Mouse (Mus musculus): Measurements from ENCODE around the gene Gbp7. TPM values are rescaled to one million over a fixed set of nuclear protein-coding genes. Genes with fewer than 3 reads are reported as not detected.

Gbp7 gene
- polyA plus RNA-seq, 2 experiments = 0.80 to 2.7 TPM

- no peak for TF ChIP-seq EP300 (IDR thresholded peaks at IDR 0.05; ENCODE audit: low read depth)
- no peak for TF ChIP-seq CTCF (IDR thresholded peaks at IDR 0.05; ENCODE audit: low read depth)
- Histone ChIP-seq H3K9me3 (ENCODE audit: control insufficient read depth, low read length) (no peaks in the 10 kb centered on the region), H3K27me3 (ENCODE audit: control insufficient read depth, insufficient read depth, low read length) (no peaks in the 10 kb centered on the region), H3K4me2 (ENCODE audit: low read depth) (no peak overlapping the region), H3K9ac (replicated peaks) (no peak overlapping the region), H3K4me3 (ENCODE audit: insufficient read depth in 1 of 2, low read depth in 2 of 2, low read length in 2 of 2) (no peak overlapping the region), H3K27ac (no peak overlapping the region), H3K4me1 (replicated peaks; ENCODE audit: control insufficient read depth in 2 of 2, insufficient read depth in 2 of 2, low read length in 1 of 2) (no peaks in the 10 kb centered on the region), H3K36me3 (replicated peaks; ENCODE audit: control insufficient read depth, insufficient read depth, low read depth) (no peaks in the 10 kb centered on the region)
- ATAC-seq (ENCODE audit: insufficient read depth) (no peak), DNase-seq (ENCODE audit: low read depth in 3 of 3, low spot score in 3 of 3) (no peak)
- WGBS (ENCODE audit: insufficient replicate concordance) = 66% methylated on average over 4 of the region's 4 CpGs
Observed at GRCm38 (mm10) chr3:142590431-142591067, 60.4 kb downstream of the Gbp7 start.

GRCm38 (mm10) chr3:142594547-142594946 is 64.4 kb downstream of the Gbp7 start, which contains the start of gene Gbp2b:
Gene Gbp2b, plus strand, starts transcription at chr3:142594847.
- no peak for DNase-seq (ENCODE audit: low read depth in 3 of 3, low spot score in 3 of 3)

GRCm38 (mm10) chr3:142597923-142598322 is 67.8 kb downstream of the Gbp7 start:
- no peaks in the 10 kb centered on the region for H3K27me3 ChIP-seq (ENCODE audit: control insufficient read depth, insufficient read depth, low read length)
- no peaks in the 10 kb centered on the region for H3K36me3 ChIP-seq (replicated peaks; ENCODE audit: control insufficient read depth, insufficient read depth, low read depth)
- ATAC-seq (ENCODE audit: insufficient read depth) (no peak), DNase-seq (ENCODE audit: low read depth in 3 of 3, low spot score in 3 of 3) (no peak)
- no peaks in the 10 kb centered on the region for H3K9me3 ChIP-seq (ENCODE audit: control insufficient read depth, low read length)
- H3K27ac ChIP-seq = no peak overlapping the region
- H3K4me2 ChIP-seq (ENCODE audit: low read depth) = no peak overlapping the region
- 38% methylated on average over 3 of the region's 3 CpGs for WGBS (ENCODE audit: insufficient replicate concordance)
- TF ChIP-seq CTCF (IDR thresholded peaks at IDR 0.05; ENCODE audit: low read depth) (no peak), EP300 (IDR thresholded peaks at IDR 0.05; ENCODE audit: low read depth) (no peak)
- H3K4me1 ChIP-seq (replicated peaks; ENCODE audit: control insufficient read depth in 2 of 2, insufficient read depth in 2 of 2, low read length in 1 of 2) = no peaks in the 10 kb centered on the region
- no peak overlapping the region for H3K9ac ChIP-seq (replicated peaks)
- no peak overlapping the region for H3K4me3 ChIP-seq (ENCODE audit: insufficient read depth in 1 of 2, low read depth in 2 of 2, low read length in 2 of 2)

More at GRCm38 (mm10) chr3:142594547-142594946, 64.4 kb downstream of the Gbp7 start, which contains the start of gene Gbp2b:
- TF ChIP-seq EP300 (IDR thresholded peaks at IDR 0.05; ENCODE audit: low read depth) = no peak
- TF ChIP-seq CTCF (IDR thresholded peaks at IDR 0.05; ENCODE audit: low read depth) = no peak
- no peak for ATAC-seq (ENCODE audit: insufficient read depth)
- Histone ChIP-seq H3K9me3 (ENCODE audit: control insufficient read depth, low read length) (no peaks in the 10 kb centered on the region), H3K4me3 (ENCODE audit: insufficient read depth in 1 of 2, low read depth in 2 of 2, low read length in 2 of 2) (no peak within 1 kb of the TSS), H3K36me3 (replicated peaks; ENCODE audit: control insufficient read depth, insufficient read depth, low read depth) (no peaks in the 10 kb centered on the region), H3K9ac (replicated peaks) (no peak within 1 kb of the TSS), H3K27ac (no peak within 1 kb of the TSS), H3K27me3 (ENCODE audit: control insufficient read depth, insufficient read depth, low read length) (no peaks in the 10 kb centered on the region), H3K4me1 (replicated peaks; ENCODE audit: control insufficient read depth in 2 of 2, insufficient read depth in 2 of 2, low read length in 1 of 2) (no peaks in the 10 kb centered on the region), H3K4me2 (ENCODE audit: low read depth) (no peak within 1 kb of the TSS)
- WGBS (ENCODE audit: insufficient replicate concordance) = 44% methylated on average over 1 of the region's 1 CpGs

Other genes starting within 250 kb of the Gbp7 start
- gene Pdlim5, start 134.6 kb upstream of the Gbp7 start, polyA plus RNA-seq (2012; rRNA removed) = 5.6 and 7.9 TPM in 2 replicates
- 8.4 and 9.6 TPM in 2 replicates for gene Pdlim5, start 134.6 kb upstream of the Gbp7 start, polyA plus RNA-seq (2014; fragmentation: Nextera tagmentation; extraction: Ambion mirVana)
- 0.10 and 0.26 TPM in 2 replicates for gene Gbp5, start 36.4 kb upstream of the Gbp7 start, polyA plus RNA-seq (2012; rRNA removed)
- 0.04 TPM in 1 of 2 replicates, not detected in the other for gene Gbp5, start 36.4 kb upstream of the Gbp7 start, polyA plus RNA-seq (2014; fragmentation: Nextera tagmentation; extraction: Ambion mirVana)
- 0.42 and 1.4 TPM in 2 replicates for gene Gbp3, start 29.7 kb downstream of the Gbp7 start, polyA plus RNA-seq (2012; rRNA removed)
- gene Gbp3, start 29.7 kb downstream of the Gbp7 start, polyA plus RNA-seq (2014; fragmentation: Nextera tagmentation; extraction: Ambion mirVana) = 1.2 and 1.3 TPM in 2 replicates
- 0.01 and 0.03 TPM in 2 replicates for gene Gbp2b, start 64.5 kb downstream of the Gbp7 start, polyA plus RNA-seq (2012; rRNA removed)
- not detected in 2 replicates for gene Gbp2b, start 64.5 kb downstream of the Gbp7 start, polyA plus RNA-seq (2014; fragmentation: Nextera tagmentation; extraction: Ambion mirVana)
- 0.81 and 1.3 TPM in 2 replicates for gene Gbp2, start 90.3 kb downstream of the Gbp7 start, polyA plus RNA-seq (2012; rRNA removed)
- gene Gbp2, start 90.3 kb downstream of the Gbp7 start, polyA plus RNA-seq (2014; fragmentation: Nextera tagmentation; extraction: Ambion mirVana) = 1.8 and 2.2 TPM in 2 replicates
- gene Kyat3, start 170.7 kb downstream of the Gbp7 start, polyA plus RNA-seq (2012; rRNA removed) = 3.7 and 5.1 TPM in 2 replicates
- gene Kyat3, start 170.7 kb downstream of the Gbp7 start, polyA plus RNA-seq (2014; fragmentation: Nextera tagmentation; extraction: Ambion mirVana) = 8.4 and 10.1 TPM in 2 replicates
- gene Gtf2b, start 234.7 kb downstream of the Gbp7 start, polyA plus RNA-seq (2012; rRNA removed) = 17.5 and 26.4 TPM in 2 replicates
- gene Gtf2b, start 234.7 kb downstream of the Gbp7 start, polyA plus RNA-seq (2014; fragmentation: Nextera tagmentation; extraction: Ambion mirVana) = 44.3 and 46.2 TPM in 2 replicates